Mouse (Mus musculus): ENCODE measurements around the gene Rpusd3. TPM values are rescaled to one million over a fixed set of nuclear protein-coding genes. Genes with fewer than 3 reads are reported as not detected.

Rpusd3 gene
- polyA plus RNA-seq, 2 experiments, result 8.6 to 12.8 TPM

DNA sequence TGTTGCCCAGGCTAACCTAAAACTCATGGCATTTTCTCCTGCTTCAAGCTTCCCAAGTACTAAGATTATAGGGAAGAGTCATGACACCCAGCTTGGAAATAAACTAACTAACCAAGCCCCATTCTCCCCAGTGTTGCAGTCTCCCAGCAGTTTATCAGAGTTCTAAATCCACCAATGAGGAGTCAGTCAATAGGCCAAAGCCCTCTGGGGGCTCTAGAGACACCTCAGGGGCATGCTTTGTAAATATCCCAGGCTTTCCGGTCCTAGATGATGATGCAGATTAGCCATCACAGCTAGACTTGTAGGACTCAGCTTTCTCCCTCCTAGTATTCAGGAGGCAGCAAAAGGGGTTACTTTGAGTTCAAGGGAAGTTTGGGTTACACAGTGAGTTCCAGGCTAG is 9.1 kb downstream of the Rpusd3 start:
- Histone ChIP-seq H3K27me3 (ENCODE audit: control insufficient read depth, insufficient read depth, low read length) (no peaks in the 10 kb centered on the region), H3K36me3 (replicated peaks; ENCODE audit: control insufficient read depth, insufficient read depth, low read depth) (no peaks in the 10 kb centered on the region), H3K4me2 (ENCODE audit: low read depth) (no peak overlapping the region), H3K27ac (no peak overlapping the region), H3K9ac (replicated peaks) (no peak overlapping the region), H3K9me3 (ENCODE audit: control insufficient read depth, low read length) (no peaks in the 10 kb centered on the region), H3K4me3 (ENCODE audit: insufficient read depth in 1 of 2, low read depth in 2 of 2, low read length in 2 of 2) (no peak overlapping the region), H3K4me1 (replicated peaks; ENCODE audit: control insufficient read depth in 2 of 2, insufficient read depth in 2 of 2, low read length in 1 of 2) (no peaks in the 10 kb centered on the region)
- no peak for DNase-seq (ENCODE audit: low read depth in 3 of 3, low spot score in 3 of 3)
- TF ChIP-seq EP300 (IDR thresholded peaks at IDR 0.05; ENCODE audit: low read depth) (no peak), CTCF (IDR thresholded peaks at IDR 0.05; ENCODE audit: low read depth) (no peak)
- no peak for ATAC-seq (ENCODE audit: insufficient read depth)
- 64% methylated on average over 1 of the region's 1 CpGs for WGBS (ENCODE audit: insufficient replicate concordance)

DNA sequence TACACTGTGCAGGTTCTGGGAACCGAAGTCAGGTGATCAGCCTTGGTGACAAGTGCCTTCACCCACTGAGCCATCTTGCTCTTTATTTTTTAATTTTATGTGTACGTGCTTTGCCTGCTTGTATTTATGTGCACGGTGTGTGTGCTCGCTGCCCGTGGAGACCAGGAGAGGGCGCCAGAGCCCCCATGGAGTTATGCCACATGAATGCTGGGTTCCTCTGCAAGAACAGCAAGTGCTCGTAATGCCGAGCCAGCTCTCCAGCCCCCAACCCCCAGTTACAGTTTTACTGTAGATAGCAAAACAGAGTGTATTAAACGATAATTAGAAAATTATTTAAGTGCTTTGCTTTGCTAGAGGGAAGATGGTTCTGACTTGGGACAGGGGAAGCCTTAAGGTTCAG is 12.5 kb downstream of the Rpusd3 start:
- no peak for ATAC-seq (ENCODE audit: insufficient read depth)
- 65% methylated on average over 9 of the region's 9 CpGs for WGBS (ENCODE audit: insufficient replicate concordance)

GRCm38 (mm10) chr6:113405483-113405882 is 13.7 kb downstream of the Rpusd3 start:
- no peaks in the 10 kb centered on the region for H3K36me3 ChIP-seq (replicated peaks; ENCODE audit: control insufficient read depth, insufficient read depth, low read depth)
- TF ChIP-seq CTCF (IDR thresholded peaks at IDR 0.05; ENCODE audit: low read depth), result no peak
- no peak for TF ChIP-seq EP300 (IDR thresholded peaks at IDR 0.05; ENCODE audit: low read depth)
- H3K27ac ChIP-seq, result no peak overlapping the region
- DNase-seq (ENCODE audit: low read depth in 3 of 3, low spot score in 3 of 3) (no peak), ATAC-seq (ENCODE audit: insufficient read depth) (no peak)
- H3K9ac ChIP-seq (replicated peaks), result no peak overlapping the region
- H3K4me1 ChIP-seq (replicated peaks; ENCODE audit: control insufficient read depth in 2 of 2, insufficient read depth in 2 of 2, low read length in 1 of 2), result no peaks in the 10 kb centered on the region
- 65% methylated on average over 6 of the region's 6 CpGs for WGBS (ENCODE audit: insufficient replicate concordance)
- no peaks in the 10 kb centered on the region for H3K27me3 ChIP-seq (ENCODE audit: control insufficient read depth, insufficient read depth, low read length)
- no peaks in the 10 kb centered on the region for H3K9me3 ChIP-seq (ENCODE audit: control insufficient read depth, low read length)
- no peak overlapping the region for H3K4me2 ChIP-seq (ENCODE audit: low read depth)
- no peak overlapping the region for H3K4me3 ChIP-seq (ENCODE audit: insufficient read depth in 1 of 2, low read depth in 2 of 2, low read length in 2 of 2)

More for the DNA sequence above, 12.5 kb downstream of the Rpusd3 start:
- H3K9me3 ChIP-seq (ENCODE audit: control insufficient read depth, low read length), result no peaks in the 10 kb centered on the region
- no peaks in the 10 kb centered on the region for H3K27me3 ChIP-seq (ENCODE audit: control insufficient read depth, insufficient read depth, low read length)
- TF ChIP-seq CTCF (IDR thresholded peaks at IDR 0.05; ENCODE audit: low read depth) (peak; percentile 73), EP300 (IDR thresholded peaks at IDR 0.05; ENCODE audit: low read depth) (no peak)
- no peaks in the 10 kb centered on the region for H3K4me1 ChIP-seq (replicated peaks; ENCODE audit: control insufficient read depth in 2 of 2, insufficient read depth in 2 of 2, low read length in 1 of 2)
- no peaks in the 10 kb centered on the region for H3K36me3 ChIP-seq (replicated peaks; ENCODE audit: control insufficient read depth, insufficient read depth, low read depth)
- no peak for DNase-seq (ENCODE audit: low read depth in 3 of 3, low spot score in 3 of 3)
- H3K9ac ChIP-seq (replicated peaks), result no peak overlapping the region
- H3K4me2 ChIP-seq (ENCODE audit: low read depth), result no peak overlapping the region
- no peak overlapping the region for H3K27ac ChIP-seq
- no peak overlapping the region for H3K4me3 ChIP-seq (ENCODE audit: insufficient read depth in 1 of 2, low read depth in 2 of 2, low read length in 2 of 2)

GRCm38 (mm10) chr6:113404649-113405448 is 14.3 kb downstream of the Rpusd3 start:
- 64% methylated on average over 12 of the region's 12 CpGs for WGBS (ENCODE audit: insufficient replicate concordance)
- H3K27ac ChIP-seq, result no peak overlapping the region
- H3K9ac ChIP-seq (replicated peaks), result no peak overlapping the region
- ATAC-seq (ENCODE audit: insufficient read depth), result no peak
- TF ChIP-seq CTCF (IDR thresholded peaks at IDR 0.05; ENCODE audit: low read depth) (no peak), EP300 (IDR thresholded peaks at IDR 0.05; ENCODE audit: low read depth) (no peak)
- no peaks in the 10 kb centered on the region for H3K36me3 ChIP-seq (replicated peaks; ENCODE audit: control insufficient read depth, insufficient read depth, low read depth)
- no peaks in the 10 kb centered on the region for H3K4me1 ChIP-seq (replicated peaks; ENCODE audit: control insufficient read depth in 2 of 2, insufficient read depth in 2 of 2, low read length in 1 of 2)
- H3K4me3 ChIP-seq (ENCODE audit: insufficient read depth in 1 of 2, low read depth in 2 of 2, low read length in 2 of 2), result no peak overlapping the region
- H3K4me2 ChIP-seq (ENCODE audit: low read depth), result no peak overlapping the region
- no peaks in the 10 kb centered on the region for H3K9me3 ChIP-seq (ENCODE audit: control insufficient read depth, low read length)
- no peak for DNase-seq (ENCODE audit: low read depth in 3 of 3, low spot score in 3 of 3)
- no peaks in the 10 kb centered on the region for H3K27me3 ChIP-seq (ENCODE audit: control insufficient read depth, insufficient read depth, low read length)

GRCm38 (mm10) chr6:113402094-113402493 is 17.0 kb downstream of the Rpusd3 start:
- no peaks in the 10 kb centered on the region for H3K36me3 ChIP-seq (replicated peaks; ENCODE audit: control insufficient read depth, insufficient read depth, low read depth)
- H3K27me3 ChIP-seq (ENCODE audit: control insufficient read depth, insufficient read depth, low read length), result no peaks in the 10 kb centered on the region
- H3K9ac ChIP-seq (replicated peaks), result no peak overlapping the region
- no peak overlapping the region for H3K27ac ChIP-seq
- 76% methylated on average over 13 of the region's 13 CpGs for WGBS (ENCODE audit: insufficient replicate concordance)
- DNase-seq (ENCODE audit: low read depth in 3 of 3, low spot score in 3 of 3), result no peak
- TF ChIP-seq CTCF (IDR thresholded peaks at IDR 0.05; ENCODE audit: low read depth), result no peak
- TF ChIP-seq EP300 (IDR thresholded peaks at IDR 0.05; ENCODE audit: low read depth), result no peak
- no peaks in the 10 kb centered on the region for H3K4me1 ChIP-seq (replicated peaks; ENCODE audit: control insufficient read depth in 2 of 2, insufficient read depth in 2 of 2, low read length in 1 of 2)
- no peak overlapping the region for H3K4me3 ChIP-seq (ENCODE audit: insufficient read depth in 1 of 2, low read depth in 2 of 2, low read length in 2 of 2)
- H3K4me2 ChIP-seq (ENCODE audit: low read depth), result no peak overlapping the region
- no peaks in the 10 kb centered on the region for H3K9me3 ChIP-seq (ENCODE audit: control insufficient read depth, low read length)
- no peak for ATAC-seq (ENCODE audit: insufficient read depth)

Measured in liver, embryonic 14.5 days (tissue).